Mouse (Mus musculus): Measurements from ENCODE around the gene Olfr1039.
"Not testable (repeated sequence)": the region's sequence is repeated elsewhere in the genome, so short reads cannot be mapped to it uniquely, and the experiment has no call there.

Olfr1039 gene

DNA sequence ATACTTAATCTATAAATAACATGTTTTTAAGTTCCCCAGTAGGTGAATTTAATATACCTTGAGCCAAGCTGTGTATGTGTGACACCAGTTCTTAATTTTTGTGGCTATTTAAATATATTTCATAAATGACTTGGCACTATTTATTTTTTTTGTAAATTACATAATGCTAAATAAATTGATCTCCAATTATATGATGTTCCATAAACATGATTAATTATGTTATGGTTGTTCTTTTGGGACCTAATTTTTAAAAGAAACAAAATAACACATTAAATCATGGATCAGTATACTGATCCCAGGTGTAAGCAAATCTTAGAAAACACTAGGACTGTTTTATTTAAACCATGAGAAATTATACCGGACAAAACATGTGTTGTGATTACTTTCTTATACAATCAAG, at the start of gene Olfr1039:
Gene Olfr1039 (minus strand): TSS at position 101 of the 400 bp plus-strand sequence.
- DNase-seq, result no peak

DNA sequence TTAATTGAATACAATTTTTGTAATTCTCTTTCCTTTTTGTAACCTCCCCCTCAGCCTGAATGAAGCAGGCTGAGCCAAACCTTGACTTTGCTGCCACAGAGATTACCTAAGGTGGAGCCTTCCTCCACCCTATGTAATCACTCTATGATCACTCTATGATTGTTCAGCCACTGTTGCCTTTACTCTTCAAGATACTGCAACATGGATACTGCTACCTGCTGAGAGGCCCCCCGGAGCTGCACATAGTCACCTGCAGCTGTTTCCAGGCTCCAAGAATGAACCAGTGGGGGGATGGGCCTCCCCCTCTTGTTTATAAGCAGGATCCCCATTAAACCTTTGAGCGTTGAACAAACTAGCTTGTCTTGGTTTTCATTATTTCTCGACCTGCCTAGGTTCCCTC, 44.2 kb upstream of the Olfr1039 start:
- no peak for DNase-seq

DNA sequence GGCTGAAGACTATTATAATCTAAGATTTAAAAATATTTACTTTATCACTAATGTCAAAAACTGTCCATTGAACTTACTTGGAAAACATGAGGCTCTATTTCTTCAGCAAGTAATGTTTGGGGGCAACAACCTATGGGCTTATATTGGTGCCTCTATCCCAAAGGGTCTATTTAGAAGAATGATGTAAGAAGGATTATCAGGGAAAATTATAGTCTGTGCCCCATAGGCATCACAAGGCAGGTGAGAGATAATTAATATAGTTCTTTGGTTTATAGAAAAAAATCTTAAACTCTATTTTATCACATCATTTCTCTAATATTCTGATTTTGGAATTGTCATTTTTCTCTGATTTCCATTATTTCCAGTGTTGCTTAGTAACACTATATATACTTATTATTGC, 42.0 kb upstream of the Olfr1039 start, which contains the start of gene Olfr1044:
Gene Olfr1044 (minus strand): TSS at position 101 of the 400 bp plus-strand sequence.
- DNase-seq, result no peak

DNA sequence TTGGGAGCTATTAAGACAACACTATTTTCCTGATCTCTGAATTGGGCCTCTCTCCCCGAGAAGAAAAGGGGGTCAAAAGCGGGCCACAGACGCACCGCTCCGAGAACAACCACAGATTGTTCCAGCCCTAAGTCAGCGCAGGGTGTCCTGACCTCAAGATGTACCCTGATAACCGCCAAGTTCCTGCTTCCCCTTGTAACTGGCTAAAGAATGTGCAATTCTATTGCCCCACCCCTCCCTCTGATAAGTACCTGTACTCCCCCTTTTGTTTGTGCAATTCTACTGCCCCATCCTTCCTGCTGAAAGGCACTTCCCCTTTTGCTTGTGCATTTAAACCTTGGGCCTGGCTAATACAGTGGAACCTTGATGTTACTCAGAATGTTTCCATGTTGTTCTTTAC, 39.7 kb upstream of the Olfr1039 start:
- DNase-seq, result not testable (repeated sequence)

DNA sequence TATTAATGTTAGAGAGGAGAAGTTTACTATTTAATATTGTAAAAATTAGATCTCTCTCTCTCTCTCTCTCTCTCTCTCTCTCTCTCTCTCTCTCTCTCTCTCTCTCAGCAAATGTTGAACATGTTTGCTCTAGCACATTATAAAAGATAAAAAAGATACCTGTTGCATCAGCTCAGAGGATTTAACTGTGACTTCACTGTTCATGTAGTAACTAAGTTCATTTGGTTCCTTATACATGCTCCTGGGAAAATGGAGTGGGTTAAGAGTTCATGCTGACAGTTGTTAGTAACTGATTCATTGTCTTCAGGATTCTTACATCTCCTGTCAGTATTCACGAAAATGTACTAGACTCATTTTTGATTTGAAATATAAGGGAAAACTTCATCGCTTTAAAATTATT, 31.7 kb upstream of the Olfr1039 start, which contains the start of gene Olfr1043:
Gene Olfr1043 (minus strand): TSS at position 101 of the 400 bp plus-strand sequence.
- no peak for DNase-seq

DNA sequence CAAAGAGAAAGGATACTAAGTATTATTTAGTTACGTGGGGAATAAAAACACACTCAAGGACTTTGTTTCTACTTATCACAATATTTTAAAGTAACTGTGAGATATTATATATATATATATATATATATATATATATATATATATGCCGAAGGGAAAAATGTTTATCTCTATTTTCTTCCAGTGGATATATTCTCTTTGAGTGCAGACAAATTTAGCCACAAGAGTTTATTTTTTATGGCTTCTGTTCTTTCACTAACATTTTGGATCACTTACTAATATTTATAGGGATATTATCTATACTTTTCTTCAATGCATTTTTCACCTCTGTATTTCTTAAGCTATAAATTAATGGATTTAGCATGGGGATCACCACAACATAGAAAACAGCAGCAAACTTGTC, 26.0 kb upstream of the Olfr1039 start, which contains the start of gene Olfr1042:
Gene Olfr1042 (minus strand): TSS at position 101 of the 400 bp plus-strand sequence.
- DNase-seq, result no peak

DNA sequence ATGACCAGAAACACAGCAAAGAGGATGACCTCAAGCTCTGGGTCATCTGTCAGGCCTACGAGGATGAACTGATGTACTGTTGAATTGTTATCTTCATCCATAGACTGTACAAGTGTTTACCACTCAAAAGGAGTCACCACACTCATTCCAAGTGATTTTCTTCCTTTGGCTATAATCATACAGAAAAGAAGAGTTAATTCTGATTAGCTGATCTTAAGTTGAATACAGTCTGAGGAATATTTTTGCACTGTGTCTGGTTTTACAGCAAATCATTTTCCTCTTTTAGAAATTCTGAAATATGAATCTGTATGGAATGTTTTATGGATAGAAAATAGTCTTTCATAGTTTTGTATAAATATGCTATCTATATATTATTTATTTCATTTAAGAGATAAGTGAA, 10.9 kb upstream of the Olfr1039 start, which contains the start of gene Olfr1040:
Gene Olfr1040 (minus strand): TSS at position 101 of the 400 bp plus-strand sequence.
- DNase-seq, result no peak

DNA sequence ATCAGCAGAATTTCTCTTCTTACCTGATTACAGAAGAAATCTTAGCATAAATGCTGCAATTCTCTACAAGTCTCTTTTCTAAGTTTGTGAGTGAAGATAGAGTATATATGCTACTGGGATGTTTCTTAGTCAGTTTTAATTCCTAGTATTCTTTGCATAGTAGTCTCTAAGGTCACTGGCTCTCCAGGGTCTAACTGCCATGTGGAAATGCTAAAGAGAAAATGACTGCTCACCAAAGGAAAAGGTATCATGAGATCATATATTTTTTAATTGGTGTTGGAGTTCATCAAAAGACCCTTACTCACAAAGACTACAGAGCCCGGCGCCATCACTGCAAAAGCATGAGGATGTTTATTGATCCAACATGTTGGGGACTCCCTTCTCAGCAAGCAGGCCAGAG, 48.4 kb downstream of the Olfr1039 start, which contains the start of gene Olfr1037:
Gene Olfr1037 (minus strand): TSS at position 101 of the 400 bp plus-strand sequence.
- DNase-seq, result no peak

DNA sequence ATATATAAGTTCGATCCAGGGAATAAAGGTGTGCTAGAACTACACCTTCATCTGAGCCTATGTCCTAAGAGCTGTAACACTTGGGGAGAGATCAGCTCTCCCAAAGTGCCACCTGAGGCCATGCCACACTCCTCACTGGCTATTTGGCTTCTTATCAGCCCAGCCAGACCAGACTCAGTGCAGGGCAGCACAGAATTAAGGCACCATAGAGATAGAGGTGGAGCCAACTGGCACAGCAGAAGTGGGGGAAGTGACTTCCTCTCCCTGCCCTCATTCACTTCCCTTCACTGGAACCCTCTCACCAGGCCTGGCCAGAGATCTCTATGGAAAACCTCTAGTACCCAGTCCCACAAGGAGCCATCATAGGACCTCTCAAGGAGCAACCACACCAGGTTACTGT, 55.2 kb downstream of the Olfr1039 start:
- DNase-seq, result not testable (repeated sequence)
